Mouse (Mus musculus) C2C12 (cell line): ENCODE data around the gene Gpr156.

Experiments
- CTCF ChIP-seq: IDR thresholded peaks from one replicate; pipeline ENCODE4 v1.5.1; 2011; ENCODE audit not compliant: control insufficient read depth, insufficient read depth, insufficient read length
- MAX ChIP-seq: IDR thresholded peaks from one replicate; pipeline ENCODE4 v1.6.1; 2011; ENCODE audit warnings: mild to moderate bottlenecking, control low read depth
- MYOG ChIP-seq: IDR thresholded peaks from one replicate; pipeline ENCODE4 v1.6.1; 2011; ENCODE audit not compliant: control insufficient read depth, insufficient read length; ENCODE audit errors: extremely low read depth
- USF1 ChIP-seq: IDR thresholded peaks from one replicate; pipeline ENCODE4 v1.6.1; 2011; ENCODE audit warnings: low read depth, mild to moderate bottlenecking, control low read depth, moderate library complexity

DNA sequence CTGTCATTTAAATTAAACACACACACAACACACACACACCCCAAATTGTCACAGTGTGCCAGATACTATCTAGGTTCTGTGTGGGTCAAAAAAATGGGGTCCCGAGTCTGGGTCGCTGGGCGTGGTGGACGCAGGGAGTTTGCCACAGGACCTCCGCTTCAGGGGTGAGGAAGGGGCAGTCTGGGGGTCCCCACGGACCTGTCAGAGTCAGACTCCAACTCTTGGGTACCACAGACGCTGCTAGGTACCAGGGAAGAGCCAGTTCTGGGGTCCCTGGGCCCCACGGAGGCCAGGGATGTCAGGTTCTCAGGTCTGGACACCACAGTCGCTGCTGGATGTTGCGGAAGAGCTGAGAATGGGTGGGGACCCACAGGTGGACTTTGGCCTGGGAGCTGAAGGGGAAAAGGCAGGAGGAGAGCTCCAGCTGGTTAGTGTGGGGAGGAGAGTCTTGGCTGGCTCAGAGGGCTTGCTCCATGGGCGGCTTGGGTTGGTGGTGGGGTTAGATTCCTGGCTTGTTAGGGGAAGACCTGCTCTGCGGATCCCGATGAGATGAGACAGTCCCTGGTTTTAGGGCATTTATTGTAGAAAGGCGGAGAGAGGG is 39.9 kb downstream of the Gpr156 start:
- TF ChIP-seq CTCF, result no peak
- no peak for TF ChIP-seq MYOG
- TF ChIP-seq MAX, result no peak
- TF ChIP-seq USF1, result no peak
